Mouse (Mus musculus): Measurements from ENCODE around the gene Fgd3.

The Fgd3 gene

DNA sequence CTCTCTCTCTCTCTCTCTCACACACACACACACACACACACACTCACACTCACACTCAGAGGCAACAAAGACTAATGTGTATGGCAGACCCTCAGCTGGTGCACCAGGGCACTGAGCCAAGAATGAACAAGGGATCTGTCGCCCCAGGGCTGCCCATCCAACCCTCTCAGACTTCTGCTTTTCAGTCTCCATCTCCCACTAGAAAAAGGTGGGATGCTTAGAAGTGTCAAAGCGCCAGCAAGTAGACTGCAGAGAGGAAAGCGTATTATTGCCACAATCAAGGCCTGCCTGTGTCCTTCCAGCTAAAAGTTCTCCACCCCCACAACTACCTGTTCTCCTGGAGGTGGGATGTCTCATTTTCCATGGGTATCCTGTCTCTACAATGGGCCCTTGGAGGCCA lies 105.7 kb downstream of the Fgd3 start:
- DNase-seq (ENCODE audit: low read depth) = no peak

DNA sequence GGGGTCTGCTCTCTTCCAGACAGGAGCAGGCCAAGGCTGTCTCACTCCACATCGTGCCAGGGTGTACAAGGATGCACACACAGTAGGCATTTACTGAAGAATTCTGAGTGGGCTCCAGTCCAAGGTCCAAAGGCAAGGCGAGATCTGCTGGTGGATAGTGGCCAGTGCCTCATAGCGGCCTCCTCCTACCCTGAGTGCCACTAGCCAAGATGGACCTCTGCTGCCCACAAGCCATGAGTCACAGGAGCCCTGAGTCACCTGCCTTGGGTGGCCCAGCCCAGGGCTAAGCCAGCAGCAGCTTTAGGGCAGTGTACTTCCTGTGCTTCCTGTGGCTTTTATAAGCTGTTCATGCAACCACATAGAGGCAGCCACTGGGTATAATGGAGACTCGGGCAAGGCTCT lies 106.6 kb downstream of the Fgd3 start:
- no peak for DNase-seq (ENCODE audit: low read depth)

DNA sequence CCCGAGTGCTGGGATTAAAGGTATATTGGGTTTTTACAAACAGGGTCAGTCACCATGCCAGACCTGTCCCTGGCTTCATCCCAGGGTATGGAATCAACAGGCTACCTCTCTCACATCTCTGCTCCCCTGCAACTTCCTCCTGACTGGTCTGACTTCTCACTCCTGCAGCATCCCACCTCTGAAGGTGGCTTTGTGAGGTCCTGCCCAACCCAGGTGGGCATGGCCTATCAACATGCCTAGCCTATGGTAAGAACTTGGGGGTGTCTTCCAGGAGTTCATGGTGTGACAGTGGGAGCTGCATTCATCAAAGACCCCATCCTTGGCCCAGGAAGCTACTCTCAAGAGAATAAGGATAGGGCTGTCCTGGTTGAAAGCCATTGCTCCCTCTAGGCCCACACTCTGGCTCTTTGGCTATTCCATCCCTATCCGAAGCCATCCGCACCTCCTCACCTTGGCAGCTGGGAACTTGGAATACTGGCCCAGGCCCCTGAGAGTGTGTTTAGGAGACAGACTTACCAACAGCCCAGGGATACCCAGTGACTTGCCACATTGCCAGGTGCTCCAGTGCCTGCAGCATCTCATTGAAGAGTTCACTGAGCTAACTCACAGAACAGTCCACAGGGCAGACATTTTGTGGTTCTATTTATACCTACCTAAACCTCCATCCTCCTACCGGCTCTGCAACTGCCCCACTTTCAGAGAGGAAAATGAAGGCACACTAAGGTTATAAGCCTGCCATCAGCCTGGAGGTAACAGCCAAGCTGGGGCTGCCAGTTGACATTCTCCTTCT lies 107.2 kb downstream of the Fgd3 start:
- no peak for DNase-seq (ENCODE audit: low read depth)
